Mouse (Mus musculus) embryonic fibroblast, embryonic 13.5 days (primary cell): ENCODE measurements at regions not wholly inside any gene's neighbourhood (a gene's known extent, or its start where the extent isn't known, plus 50 kb on each side); places are given as distances from the start of the nearest gene placed in this dataset.

Source experiments
- H3K27ac ChIP-seq: 2 replicates; pipeline ENCODE4 v1.5.1; 2012; ENCODE audit warnings: low read length, control low read depth, inconsistent platforms; ENCODE audit not compliant: insufficient read depth
- H3K4me1 ChIP-seq: 2 replicates; pipeline ENCODE4 v1.6.1; 2011; ENCODE audit warnings: low read length; ENCODE audit not compliant: control insufficient read depth, insufficient read depth
- H3K4me3 ChIP-seq: 2 replicates; pipeline ENCODE4 v1.5.1; 2011; ENCODE audit warnings: mild to moderate bottlenecking, control low read depth, low read length; ENCODE audit not compliant: insufficient read depth
- CTCF ChIP-seq: IDR thresholded peaks from 2 replicates; pipeline ENCODE4 v1.5.1; 2011; ENCODE audit warnings: mild to moderate bottlenecking, control low read depth, low read length, moderate library complexity, borderline replicate concordance; ENCODE audit not compliant: insufficient read depth
- POLR2A ChIP-seq: IDR thresholded peaks from 2 replicates; pipeline ENCODE4 v1.6.1; 2011; ENCODE audit warnings: low read depth, mild to moderate bottlenecking, control low read depth, low read length, moderate library complexity

GRCm38 (mm10) chr1:152275011-152275410 is 111.5 kb downstream of the Tsen15 start:
- Histone ChIP-seq H3K4me3 (no peak overlapping the region), H3K4me1 (no peaks in the 10 kb centered on the region), H3K27ac (no peak overlapping the region)
- TF ChIP-seq POLR2A (no peak), CTCF (no peak)

GRCm38 (mm10) chr1:152273430-152273829 is 113.1 kb downstream of the Tsen15 start:
- no peak for TF ChIP-seq POLR2A
- no peak for TF ChIP-seq CTCF
- Histone ChIP-seq H3K4me3 (no peak overlapping the region), H3K27ac (no peak overlapping the region), H3K4me1 (no peaks in the 10 kb centered on the region)

GRCm38 (mm10) chr1:152269936-152270702 is 116.4 kb downstream of the Tsen15 start:
- H3K4me1 ChIP-seq: no peaks in the 10 kb centered on the region
- no peak for TF ChIP-seq CTCF
- TF ChIP-seq POLR2A: no peak

GRCm38 (mm10) chr1:152266390-152266789 is 120.1 kb downstream of the Tsen15 start:
- TF ChIP-seq CTCF (no peak), POLR2A (no peak)

More at GRCm38 (mm10) chr1:152269936-152270702, 116.4 kb downstream of the Tsen15 start:
- Histone ChIP-seq H3K27ac (no peak overlapping the region), H3K4me3 (no peak overlapping the region)

GRCm38 (mm10) chr1:152264981-152265380 is 121.5 kb downstream of the Tsen15 start:
- no peaks in the 10 kb centered on the region for H3K4me1 ChIP-seq
- TF ChIP-seq POLR2A: no peak
- no peak for TF ChIP-seq CTCF
- no peak overlapping the region for H3K4me3 ChIP-seq
- no peak overlapping the region for H3K27ac ChIP-seq

More at GRCm38 (mm10) chr1:152266390-152266789, 120.1 kb downstream of the Tsen15 start:
- Histone ChIP-seq H3K4me3 (no peak overlapping the region), H3K27ac (no peak overlapping the region), H3K4me1 (no peaks in the 10 kb centered on the region)

GRCm38 (mm10) chr1:152261472-152261871 is 125.0 kb downstream of the Tsen15 start:
- Histone ChIP-seq H3K4me3 (no peak overlapping the region), H3K4me1 (no peaks in the 10 kb centered on the region), H3K27ac (no peak overlapping the region)
- no peak for TF ChIP-seq POLR2A

- Histone ChIP-seq H3K4me3 (no peak overlapping the region), H3K27ac (no peak overlapping the region), H3K4me1 (no peaks in the 10 kb centered on the region)
- no peak for TF ChIP-seq POLR2A
- no peak for TF ChIP-seq CTCF
These were observed 125.5 kb downstream of the Tsen15 start for GRCm38 (mm10) chr1:152260950-152261349.

- Histone ChIP-seq H3K4me1 (no peaks in the 10 kb centered on the region), H3K4me3 (no peak overlapping the region), H3K27ac (no peak overlapping the region)
- no peak for TF ChIP-seq CTCF
- no peak for TF ChIP-seq POLR2A
These were observed 128.2 kb downstream of the Tsen15 start for GRCm38 (mm10) chr1:152258258-152258657.

GRCm38 (mm10) chr1:152253906-152254305 is 132.6 kb downstream of the Tsen15 start:
- Histone ChIP-seq H3K4me3 (no peak overlapping the region), H3K27ac (no peak overlapping the region), H3K4me1 (no peaks in the 10 kb centered on the region)
- TF ChIP-seq CTCF: no peak
- TF ChIP-seq POLR2A: no peak

- no peaks in the 10 kb centered on the region for H3K4me1 ChIP-seq
- H3K27ac ChIP-seq: no peak overlapping the region
- no peak overlapping the region for H3K4me3 ChIP-seq
- no peak for TF ChIP-seq POLR2A
- no peak for TF ChIP-seq CTCF
These were observed 133.0 kb downstream of the Tsen15 start for GRCm38 (mm10) chr1:152253486-152253885.
